Mouse (Mus musculus) kidney, postnatal 0 days (tissue): ENCODE data around the gene D6Wsu163e. TPM values are rescaled to one million over a fixed set of nuclear protein-coding genes. Genes with fewer than 3 reads are reported as not detected.

Experiments
- ATAC-seq: fragments of 200-750 bp; cut with Nextera tagmentation; replicated peaks from 2 replicates; pipeline ENCODE4 v1.8.0; 2017; ENCODE audit warnings: low read depth, moderate number of reproducible peaks, moderate TSS enrichment, moderate library complexity; ENCODE audit not compliant: low FRiP score
- DNase-seq: peaks from one replicate; pipeline ENCODE4 v3.0.0-alpha.2; 2016; ENCODE audit warnings: low spot score
- H3K27ac ChIP-seq: fragments of 300-500 bp; sonication (generic); 2 replicates; pipeline ENCODE4 v1.5.1; 2014; ENCODE audit warnings: mild to moderate bottlenecking
- H3K27me3 ChIP-seq: fragments of 300-500 bp; sonication (generic); 2 replicates; pipeline ENCODE4 v1.6.1; 2014; ENCODE audit warnings: low read length, mixed read lengths; ENCODE audit not compliant: insufficient read depth
- H3K36me3 ChIP-seq: fragments of 300-500 bp; sonication (generic); 2 replicates; pipeline ENCODE4 v1.6.1; 2014; ENCODE audit warnings: low read length, mixed read lengths; ENCODE audit not compliant: insufficient read depth
- H3K4me1 ChIP-seq: fragments of 300-500 bp; sonication (generic); replicated peaks from 2 replicates; pipeline ENCODE4 v1.6.1; 2014; ENCODE audit warnings: antibody characterized with exemption, low read length, mixed read lengths; ENCODE audit not compliant: insufficient read depth
- H3K4me2 ChIP-seq: fragments of 300-500 bp; sonication (generic); 2 replicates; pipeline ENCODE4 v1.6.1; 2014; ENCODE audit warnings: mild to moderate bottlenecking, low read length, moderate library complexity, mixed read lengths
- H3K4me3 ChIP-seq: fragments of 300-500 bp; sonication (generic); replicated peaks from 2 replicates; pipeline ENCODE4 v1.5.1; 2014; ENCODE audit warnings: low read depth, low read length
- H3K9ac ChIP-seq: fragments of 300-500 bp; sonication (generic); 2 replicates; pipeline ENCODE4 v1.6.1; 2014; ENCODE audit warnings: low read depth, low read length
- H3K9me3 ChIP-seq: fragments of 300-500 bp; sonication (generic); replicated peaks from 2 replicates; pipeline ENCODE4 v1.6.1; 2016; ENCODE audit warnings: low read length, inconsistent platforms, mixed read lengths
- CTCF ChIP-seq: IDR thresholded peaks from 2 replicates; pipeline ENCODE4 v1.5.1; 2016; ENCODE audit warnings: antibody characterized with exemption, low read depth, mild to moderate bottlenecking, moderate library complexity
- WGBS: fragments of 180-500 bp; shearing (Covaris S2); extraction: QIAGEN DNeasy Blood & Tissue Kit; methylation state at CpG from one replicate; pipeline ENCODE4 v1.1.7; 2014; 5-methylcytosine and 5-hydroxymethylcytosine counted together
- polyA plus RNA-seq: library from polyadenylated mRNA; unstranded; fragments of >200 nt; fragmentation: Nextera tagmentation; extraction: Ambion mirVana; gene quantifications from 2 replicates; pipeline ENCODE4 v1.2.1, GENCODE M21; 2015

Gene D6Wsu163e
- polyA plus RNA-seq, 1 experiment from 2014 or later: 18.7 TPM

DNA sequence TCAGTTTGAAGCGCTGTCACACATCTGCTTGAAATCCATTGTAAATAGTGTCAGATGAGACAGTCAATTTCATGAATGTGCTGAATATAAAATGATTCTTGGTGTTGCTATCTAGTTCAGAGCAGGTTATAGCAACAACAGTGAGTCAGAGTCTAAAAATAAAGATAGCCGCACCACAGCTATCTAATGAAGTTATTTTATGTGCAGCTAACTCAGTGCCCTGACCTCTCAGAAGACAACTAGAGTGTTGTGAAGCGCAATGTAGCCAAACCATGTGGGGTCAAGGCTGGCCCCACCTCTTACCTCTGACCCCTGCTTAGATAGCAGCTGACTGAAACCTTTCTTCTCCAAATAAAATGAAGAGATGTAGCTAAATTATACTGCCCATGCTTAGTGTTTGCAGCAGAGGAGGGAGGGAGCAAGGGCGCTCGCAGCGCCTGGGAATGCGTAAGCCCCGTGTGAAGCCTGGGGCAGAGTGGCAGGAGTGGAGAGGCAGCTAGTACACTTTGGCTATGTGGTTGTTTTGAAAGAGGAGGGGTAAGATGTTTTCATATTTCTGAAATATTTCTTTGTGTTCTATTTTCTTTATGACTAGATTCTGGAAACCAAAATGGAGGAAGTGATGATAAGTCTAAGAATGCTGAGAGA lies 21.7 kb downstream of the D6Wsu163e start:
- peaks cover 19% of the 10 kb centered on the region; the same call in 1 of the 2 replicates for H3K36me3 ChIP-seq
- no peak overlapping the region for H3K9ac ChIP-seq
- no peaks in the 10 kb centered on the region for H3K27me3 ChIP-seq
- DNase-seq (no peak), ATAC-seq (no peak)
- no peak overlapping the region for H3K4me2 ChIP-seq
- WGBS: 85% methylated on average over 8 of the region's 8 CpGs
- no peaks in the 10 kb centered on the region for H3K4me1 ChIP-seq
- H3K27ac ChIP-seq: no peak overlapping the region
- no peaks in the 10 kb centered on the region for H3K9me3 ChIP-seq
- no peak for TF ChIP-seq CTCF
- H3K4me3 ChIP-seq: no peak overlapping the region

DNA sequence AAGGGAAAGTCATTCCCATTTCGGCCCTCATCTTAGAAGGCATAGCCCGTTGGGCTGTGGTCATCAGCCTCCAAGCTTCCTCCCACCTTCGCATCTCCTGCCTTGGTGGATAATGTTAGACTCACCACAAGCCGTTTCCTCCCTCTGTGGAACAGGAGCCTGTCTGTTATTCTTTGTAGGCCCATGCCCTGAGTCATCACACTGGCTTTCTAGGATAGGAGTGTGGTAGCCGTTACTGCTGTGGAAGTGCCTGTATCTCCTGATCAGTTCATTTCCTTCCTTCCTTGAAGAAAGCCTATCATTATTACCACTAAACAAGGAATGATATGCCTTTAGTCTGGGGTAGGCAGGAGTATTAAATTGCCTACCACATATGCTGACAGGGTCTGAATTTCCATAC lies 22.9 kb downstream of the D6Wsu163e start:
- WGBS: 80% methylated on average over 5 of the region's 5 CpGs
- TF ChIP-seq CTCF: no peak
- no peaks in the 10 kb centered on the region for H3K4me1 ChIP-seq
- H3K9me3 ChIP-seq: no peaks in the 10 kb centered on the region
- no peak overlapping the region for H3K27ac ChIP-seq
- H3K9ac ChIP-seq: no peak overlapping the region
- DNase-seq (no peak), ATAC-seq (no peak)
- no peak overlapping the region for H3K4me2 ChIP-seq
- H3K36me3 ChIP-seq: peaks cover 13% of the 10 kb centered on the region; the same call in 1 of the 2 replicates
- H3K27me3 ChIP-seq: no peaks in the 10 kb centered on the region
- no peak overlapping the region for H3K4me3 ChIP-seq

DNA sequence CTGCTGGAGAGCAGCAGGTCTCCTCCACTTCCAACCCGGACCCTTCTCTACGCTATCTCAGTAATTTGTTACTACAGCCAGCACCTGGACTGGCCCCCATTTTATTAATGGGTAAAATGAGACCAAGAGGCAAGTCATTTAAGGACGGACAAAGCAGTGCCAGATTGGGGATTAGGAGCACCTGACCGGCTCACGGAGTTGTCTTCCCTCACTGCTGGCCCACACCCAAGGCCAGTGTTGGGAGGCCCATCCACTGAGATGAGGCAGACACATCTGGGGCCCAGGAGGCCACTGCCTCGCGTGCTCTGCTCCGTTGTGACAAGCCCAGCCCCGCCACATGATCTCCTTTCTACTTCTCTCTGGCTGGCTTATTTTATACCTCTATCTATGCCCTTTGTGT lies 23.7 kb downstream of the D6Wsu163e start:
- Histone ChIP-seq H3K4me2 (no peak overlapping the region), H3K27me3 (no peaks in the 10 kb centered on the region), H3K4me3 (no peak overlapping the region), H3K36me3 (peaks cover 8% of the 10 kb centered on the region; the same call in 1 of the 2 replicates), H3K4me1 (no peaks in the 10 kb centered on the region), H3K27ac (no peak overlapping the region), H3K9ac (no peak overlapping the region), H3K9me3 (no peaks in the 10 kb centered on the region)
- no peak for TF ChIP-seq CTCF
- DNase-seq (no peak), ATAC-seq (no peak)
- WGBS: 87% methylated on average over 9 of the region's 9 CpGs

DNA sequence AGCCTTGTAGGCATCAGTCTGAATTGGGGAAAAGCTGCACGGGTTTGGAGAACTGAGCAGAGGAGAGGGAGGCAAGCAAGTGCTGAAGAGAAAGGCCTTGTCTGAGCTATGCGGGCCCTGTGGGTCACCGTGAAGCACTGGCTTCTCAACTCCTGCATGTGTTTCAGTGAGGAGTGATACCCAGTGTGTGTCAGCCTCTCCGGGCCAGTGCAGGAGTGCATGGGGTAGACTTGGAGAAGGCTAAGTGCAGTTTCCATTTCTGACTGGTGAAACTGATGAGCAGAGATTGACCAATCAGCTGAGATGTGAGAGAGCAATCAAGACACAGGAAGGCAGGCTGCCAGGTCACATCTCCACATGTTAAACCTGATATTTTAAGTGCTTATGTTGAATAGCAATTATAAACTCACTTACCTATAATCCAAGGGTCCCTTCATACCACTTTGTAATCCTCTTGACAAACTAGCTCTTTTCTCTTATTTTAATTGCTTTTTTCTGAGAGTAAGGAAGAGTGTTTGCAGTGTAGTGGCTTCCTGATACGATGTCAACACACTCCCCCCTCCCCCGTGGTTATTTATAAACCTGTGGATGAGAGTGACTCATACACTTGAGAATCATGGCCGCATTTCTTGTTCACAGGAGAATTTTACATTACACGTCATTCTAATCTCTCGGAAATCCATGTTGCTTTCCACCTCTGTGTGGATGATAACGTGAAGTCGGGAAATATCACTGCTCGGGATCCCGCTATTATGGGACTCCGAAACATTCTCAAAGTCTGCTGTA lies 26.7 kb downstream of the D6Wsu163e start:
- ATAC-seq: no peak
- Histone ChIP-seq H3K9me3 (no peaks in the 10 kb centered on the region), H3K27ac (no peak overlapping the region), H3K36me3 (peaks cover 8% of the 10 kb centered on the region; the same call in 1 of the 2 replicates), H3K9ac (no peak overlapping the region), H3K4me2 (no peak overlapping the region), H3K27me3 (no peaks in the 10 kb centered on the region), H3K4me3 (no peak overlapping the region), H3K4me1 (no peaks in the 10 kb centered on the region)
- TF ChIP-seq CTCF: no peak
- 84% methylated on average over 14 of the region's 14 CpGs for WGBS
- no peak for DNase-seq

DNA sequence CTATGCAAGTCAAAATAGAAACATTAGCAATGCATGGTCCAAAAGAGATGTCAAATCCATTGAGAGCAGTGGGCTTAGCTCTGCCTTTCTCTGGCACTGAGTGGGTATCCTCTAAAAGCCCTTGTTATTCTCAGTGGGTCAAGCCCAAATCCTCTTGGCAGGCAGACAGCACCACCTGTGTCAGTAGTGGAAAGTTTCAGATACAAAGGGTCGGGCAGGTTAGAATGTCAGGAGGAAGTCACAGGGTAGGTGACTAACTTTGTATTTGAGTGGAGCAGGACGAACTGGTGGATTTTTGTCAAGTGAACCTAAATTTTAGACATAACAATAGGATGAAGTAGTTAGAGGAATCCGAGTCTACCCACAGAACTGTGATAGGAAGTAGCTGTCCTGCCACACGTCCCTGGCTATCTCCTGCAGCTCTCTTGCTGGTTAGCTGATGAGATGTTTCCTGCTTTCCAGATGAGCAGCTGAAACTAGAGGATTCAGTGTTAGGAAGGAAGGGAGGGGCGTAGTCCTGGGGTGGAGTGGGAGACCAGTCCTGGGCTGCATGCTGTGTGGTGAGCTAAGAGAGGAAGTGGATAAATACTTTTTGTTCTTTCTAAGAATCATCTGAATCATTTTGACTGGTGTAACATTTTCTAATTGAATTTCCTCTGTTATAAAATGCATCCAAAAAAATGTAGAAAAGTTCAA lies 41.9 kb downstream of the D6Wsu163e start:
- DNase-seq: peak; percentile 60
- 46% methylated on average over 5 of the region's 5 CpGs for WGBS

DNA sequence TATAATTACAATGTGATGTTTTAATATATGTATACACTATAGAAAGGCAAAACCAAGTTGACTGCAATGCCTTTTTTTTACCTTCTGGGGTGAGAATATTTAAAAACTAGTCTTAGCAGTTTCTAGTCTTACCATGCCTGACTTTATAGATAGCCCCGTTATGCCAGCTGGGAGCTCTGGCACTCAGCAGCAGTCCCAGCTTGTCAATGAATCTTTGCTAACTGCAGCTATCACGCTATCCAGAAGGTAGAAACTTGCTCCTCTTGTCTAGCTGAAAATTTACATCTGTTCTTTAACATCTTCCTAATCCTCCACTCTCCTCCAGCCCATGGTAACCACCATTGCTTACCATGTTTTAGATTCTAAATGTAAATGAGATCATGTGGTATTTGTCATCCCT lies 53.9 kb downstream of the D6Wsu163e start:
- no peak overlapping the region for H3K9ac ChIP-seq
- H3K4me1 ChIP-seq: no peaks in the 10 kb centered on the region
- ATAC-seq (no peak), DNase-seq (no peak)
- H3K4me2 ChIP-seq: no peak overlapping the region
- WGBS: 46% methylated on average over 2 of the region's 2 CpGs
- H3K4me3 ChIP-seq: no peak overlapping the region
- no peaks in the 10 kb centered on the region for H3K9me3 ChIP-seq
- no peak for TF ChIP-seq CTCF
- no peaks in the 10 kb centered on the region for H3K36me3 ChIP-seq
- no peaks in the 10 kb centered on the region for H3K27me3 ChIP-seq
- no peak overlapping the region for H3K27ac ChIP-seq

More for the DNA sequence above, 41.9 kb downstream of the D6Wsu163e start:
- Histone ChIP-seq H3K36me3 (no peaks in the 10 kb centered on the region), H3K4me3 (no peak overlapping the region), H3K27me3 (no peaks in the 10 kb centered on the region), H3K27ac (no peak overlapping the region), H3K4me1 (no peaks in the 10 kb centered on the region), H3K9ac (no peak overlapping the region), H3K4me2 (no peak overlapping the region), H3K9me3 (no peaks in the 10 kb centered on the region)
- ATAC-seq: no peak
- no peak for TF ChIP-seq CTCF
